Mouse (Mus musculus): ENCODE measurements around the gene 2210016L21Rik.

DNA sequence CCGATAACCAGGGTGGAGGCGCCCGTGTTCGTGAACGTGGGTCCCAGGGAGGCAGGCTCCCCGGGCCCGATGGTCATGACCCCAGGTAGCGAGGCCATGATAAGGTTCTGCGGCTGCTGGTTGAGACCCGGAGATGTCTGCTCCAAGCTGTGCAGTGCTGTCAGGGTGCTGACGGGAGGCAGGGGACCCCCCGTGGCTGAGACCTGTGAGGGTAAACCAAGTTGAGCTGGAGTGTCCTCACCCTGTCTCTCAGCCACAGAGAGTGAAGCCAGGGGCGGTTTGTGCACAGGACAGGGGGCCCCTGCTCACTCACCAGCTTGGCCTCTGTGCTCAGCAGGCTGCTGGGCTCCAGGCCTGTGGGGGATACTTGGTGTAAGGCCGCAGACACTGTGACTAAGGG, 11.4 kb downstream of the 2210016L21Rik start:
- TF ChIP-seq CTCF (IDR thresholded peaks at IDR 0.05; ENCODE audit: borderline replicate concordance, insufficient read depth, low read length) (no peak), POLR2A (IDR thresholded peaks at IDR 0.05; ENCODE audit: low read depth, low read length) (no peak)

All from embryonic fibroblast, embryonic 13.5 days (primary cell).